Mouse (Mus musculus) liver, adult 2 months (tissue): ENCODE measurements around the gene Lpp.

Source experiments
- CTCF ChIP-seq: fragments of 200-500 bp; IDR thresholded peaks from 2 replicates; pipeline ENCODE4 v1.5.1; 2011; ENCODE audit warnings: low read depth, low read length, control low read depth
- POLR2A ChIP-seq: fragments of 200-500 bp; IDR thresholded peaks from 2 replicates; pipeline ENCODE4 v1.6.1; 2011; ENCODE audit warnings: low read length, control low read depth; ENCODE audit not compliant: insufficient read depth; ENCODE audit errors: extremely low read depth

DNA sequence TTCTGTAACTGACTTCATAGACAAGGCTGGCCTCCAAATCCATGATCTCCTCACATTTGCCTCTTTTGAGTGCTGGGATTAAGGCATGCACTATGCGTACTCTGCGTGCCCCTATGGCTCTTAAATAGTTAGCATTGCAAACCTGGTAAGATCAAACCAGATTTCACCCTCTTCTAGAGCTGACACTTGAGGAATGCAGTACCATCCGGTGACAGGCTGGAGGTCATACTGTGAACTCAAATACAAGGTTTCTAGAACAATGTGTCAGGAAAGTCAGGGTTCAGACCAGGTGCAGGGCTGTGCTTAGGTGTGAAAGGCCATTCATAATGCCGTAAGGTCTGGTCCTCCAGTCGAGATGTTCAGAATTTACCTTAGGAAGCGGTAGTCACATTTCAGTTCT, 18.0 kb downstream of the Lpp start:
- TF ChIP-seq CTCF = no peak
- no peak for TF ChIP-seq POLR2A
